Mouse (Mus musculus): ENCODE measurements around the gene Dgkz.
A peak's percentile ranks its signal among the peaks of the same experiment; 100 is the strongest.

Dgkz gene

GRCm38 (mm10) chr2:91975581-91976541, at the start of gene Dgkz:
Gene Dgkz, minus strand, starts transcription at chr2:91975864.
- DNase-seq (ENCODE audit: low spot score) = no peak

- DNase-seq (ENCODE audit: low spot score) = no peak
Measured at GRCm38 (mm10) chr2:92025202-92025601, 49.5 kb upstream of the Dgkz start.

GRCm38 (mm10) chr2:92024274-92024672, 48.6 kb upstream of the Dgkz start, which contains the start of gene Creb3l1:
Gene Creb3l1, minus strand, starts transcription at chr2:92024502.
- peak; percentile 84 for DNase-seq (ENCODE audit: low spot score)

GRCm38 (mm10) chr2:92023362-92024273, 48.0 kb upstream of the Dgkz start:
- peak; percentile 65 for DNase-seq (ENCODE audit: low spot score)

- DNase-seq (ENCODE audit: low spot score) = peak; percentile 75
Measured at GRCm38 (mm10) chr2:92020676-92021265, 45.1 kb upstream of the Dgkz start.

- DNase-seq (ENCODE audit: low spot score) = no peak
Measured at GRCm38 (mm10) chr2:92017440-92017839, 41.8 kb upstream of the Dgkz start.

GRCm38 (mm10) chr2:92016981-92017380, 41.3 kb upstream of the Dgkz start:
- DNase-seq (ENCODE audit: low spot score) = peak; percentile 48

GRCm38 (mm10) chr2:92014891-92015290, 39.2 kb upstream of the Dgkz start:
- no peak for DNase-seq (ENCODE audit: low spot score)

- DNase-seq (ENCODE audit: low spot score) = no peak
Measured at GRCm38 (mm10) chr2:92014248-92014647, 38.6 kb upstream of the Dgkz start.

- DNase-seq (ENCODE audit: low spot score) = peak; percentile 92
Measured at GRCm38 (mm10) chr2:92012768-92013445, 37.2 kb upstream of the Dgkz start.

- no peak for DNase-seq (ENCODE audit: low spot score)
Measured at GRCm38 (mm10) chr2:92011424-92012353, 36.0 kb upstream of the Dgkz start.

- no peak for DNase-seq (ENCODE audit: low spot score)
Measured at GRCm38 (mm10) chr2:92008623-92009404, 33.1 kb upstream of the Dgkz start.

GRCm38 (mm10) chr2:92007933-92008622, 32.4 kb upstream of the Dgkz start:
- DNase-seq (ENCODE audit: low spot score) = peak; percentile 97

GRCm38 (mm10) chr2:92006983-92007921, 31.6 kb upstream of the Dgkz start:
- DNase-seq (ENCODE audit: low spot score) = peak; percentile 72

- DNase-seq (ENCODE audit: low spot score) = no peak
Measured at GRCm38 (mm10) chr2:92006491-92006890, 30.8 kb upstream of the Dgkz start.

GRCm38 (mm10) chr2:92004617-92005016, 29.0 kb upstream of the Dgkz start:
- no peak for DNase-seq (ENCODE audit: low spot score)

GRCm38 (mm10) chr2:91997905-91998608, 22.4 kb upstream of the Dgkz start:
- DNase-seq (ENCODE audit: low spot score) = no peak

Data from yolk sac, embryonic 10.5 days (tissue).